Mouse (Mus musculus) limb, embryonic 12.5 days (tissue): ENCODE data around the gene Tgfb1i1. TPM values are rescaled to one million over a fixed set of nuclear protein-coding genes. Genes with fewer than 3 reads are reported as not detected.

Source experiments
- microRNA-seq: library from miRNA; unstranded; fragments of <30 nt; microRNA quantifications from one replicate; pipeline ENCODE4, GENCODE M21; 2017
- polyA plus RNA-seq: library from polyadenylated mRNA; unstranded; fragments of >200 nt; fragmentation: Nextera tagmentation; extraction: Ambion mirVana; gene quantifications from 2 replicates; pipeline ENCODE4 v1.2.1, GENCODE M21; 2016

Gene Tgfb1i1
- polyA plus RNA-seq, 1 experiment from 2014 or later: 22.3 TPM

Small RNA genes within 50 kb of the gene (microRNA-seq; reads per million reads assigned to microRNA genes)
- 0.70 reads per million for gene Mir3103

Other genes with a start within 250 kb of the Tgfb1i1 start
- gene Trim72, start 242.9 kb upstream of the Tgfb1i1 start, polyA plus RNA-seq: 0.23 and 0.61 TPM in 2 replicates
- gene Itgam, start 184.2 kb upstream of the Tgfb1i1 start, polyA plus RNA-seq: 0.64 and 0.89 TPM in 2 replicates
- not detected in 2 replicates for gene Gm49368, start 184.1 kb upstream of the Tgfb1i1 start, polyA plus RNA-seq
- not detected in 2 replicates for gene Itgax, start 117.3 kb upstream of the Tgfb1i1 start, polyA plus RNA-seq
- gene Itgad, start 92.4 kb upstream of the Tgfb1i1 start, polyA plus RNA-seq: not detected in 2 replicates
- 6.8 and 10.4 TPM in 2 replicates for gene Cox6a2, start 40.4 kb upstream of the Tgfb1i1 start, polyA plus RNA-seq
- 16.2 and 17.9 TPM in 2 replicates for gene Armc5, start 9.5 kb upstream of the Tgfb1i1 start, polyA plus RNA-seq
- gene 9130023H24Rik, start 8.8 kb upstream of the Tgfb1i1 start, polyA plus RNA-seq: 9.9 and 10.1 TPM in 2 replicates
- gene Slc5a2, start 18.8 kb downstream of the Tgfb1i1 start, polyA plus RNA-seq: not detected in 2 replicates
- 22.5 and 28.0 TPM in 2 replicates for gene BC017158, start 51.4 kb downstream of the Tgfb1i1 start, polyA plus RNA-seq
- 7.9 and 8.3 TPM in 2 replicates for gene Rgs10, start 171.9 kb downstream of the Tgfb1i1 start, polyA plus RNA-seq
- gene Tial1, start 214.9 kb downstream of the Tgfb1i1 start, polyA plus RNA-seq: 35.5 and 36.0 TPM in 2 replicates